ENCODE assay signal across 9 mouse cellular contexts in the genomic region with DNA sequence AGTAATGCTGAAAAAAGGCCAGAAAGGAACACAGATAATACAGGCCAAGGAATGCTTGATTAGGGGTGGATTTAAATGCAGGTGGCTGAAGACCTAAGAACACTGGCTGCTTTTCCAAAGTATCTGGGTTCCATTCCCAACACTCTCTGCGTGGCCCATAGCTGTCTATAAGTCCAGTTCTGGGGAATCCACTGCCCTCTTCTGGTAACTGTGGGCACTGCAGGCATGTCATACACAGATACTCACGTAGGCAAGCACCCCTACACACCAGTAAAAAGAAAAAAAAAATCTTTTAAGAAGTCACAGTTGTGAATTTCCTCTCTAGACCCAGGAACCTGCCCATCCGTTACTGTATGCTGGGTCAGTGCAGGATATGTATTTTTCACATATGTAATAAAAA.
DNase-seq lines count a peak whose midpoint lies in the region; ATAC-seq and TF ChIP-seq lines count a peak whose summit lies in the region.
"Had no signal": no experiment of that assay in that cellular context is flagged by ENCODE, and none has a peak within 500 bp of the region (broad histone marks: within the 10 kb centered on the region; RNA-seq: fewer than 3 reads in every experiment).

No protein-coding gene starts in this region.

- H3K4me2 ChIP-seq in hindbrain, embryonic 11.5 days (replicated peaks; ENCODE audit: low read depth, low read length) = no peak overlapping the region
- H3K4me2 ChIP-seq in hindbrain, embryonic 12.5 days (replicated peaks) = no peak overlapping the region
- H3K4me2 ChIP-seq: limb, embryonic 13.5 days had no signal

- peaks cover 8% of the 10 kb centered on the region for H3K4me1 ChIP-seq in hindbrain, embryonic 11.5 days (replicated peaks; ENCODE audit: control insufficient read depth, insufficient read depth, low read length)
- H3K4me1 ChIP-seq in hindbrain, embryonic 12.5 days = peaks cover 43% of the 10 kb centered on the region
- H3K4me1 ChIP-seq in thymus, adult 2 months (replicated peaks; ENCODE audit: control insufficient read depth, insufficient read depth, low read length) = 0 out of 2 replicates have a peak, but pooled peaks cover 3% of the 10 kb centered on the region

- ATAC-seq in hindbrain, embryonic 11.5 days (ENCODE audit: low FRiP score) = no peak
- no peak for ATAC-seq in hindbrain, embryonic 12.5 days (ENCODE audit: low FRiP score)
- ATAC-seq in CD4-positive, CD25-positive, alpha-beta regulatory T cell, adult 4 months = peak; percentile 49
- ATAC-seq in frontal cortex, adult (ENCODE audit: low TSS enrichment) = no peak

- no peak overlapping the region for H3K9ac ChIP-seq in hindbrain, embryonic 11.5 days (ENCODE audit: low read depth, low read length)
- no peak overlapping the region for H3K9ac ChIP-seq in hindbrain, embryonic 12.5 days
- H3K9ac ChIP-seq: limb, embryonic 13.5 days had no signal

- H3K36me3 ChIP-seq in hindbrain, embryonic 11.5 days (ENCODE audit: control insufficient read depth, insufficient read depth, low read length) = no peaks in the 10 kb centered on the region
- H3K36me3 ChIP-seq in hindbrain, embryonic 12.5 days = no peaks in the 10 kb centered on the region
- no peaks in the 10 kb centered on the region for H3K36me3 ChIP-seq in thymus, adult 2 months (ENCODE audit: control insufficient read depth, insufficient read depth, low read length)
- H3K36me3 ChIP-seq: limb, embryonic 13.5 days had no signal

- no peak overlapping the region for H3K27ac ChIP-seq in hindbrain, embryonic 11.5 days (ENCODE audit: low read depth, low read length)
- no peak overlapping the region for H3K27ac ChIP-seq in hindbrain, embryonic 12.5 days
- H3K27ac ChIP-seq in thymus, adult 2 months (ENCODE audit: control insufficient read depth, insufficient read depth, low read length) = no peak overlapping the region
- H3K27ac ChIP-seq: limb, embryonic 13.5 days had no signal

- TF ChIP-seq POLR2A in thymus, adult 2 months (IDR thresholded peaks at IDR 0.05; ENCODE audit: control insufficient read depth, extremely low read depth, insufficient read depth, low read length, poor library complexity) = no peak

- H3K4me3 ChIP-seq in hindbrain, embryonic 11.5 days (ENCODE audit: low read depth, low read length) = no peak overlapping the region
- H3K4me3 ChIP-seq in hindbrain, embryonic 12.5 days = no peak overlapping the region
- H3K4me3 ChIP-seq in thymus, adult 2 months (ENCODE audit: control insufficient read depth, insufficient read depth, low read length) = no peak overlapping the region
- H3K4me3 ChIP-seq: limb, embryonic 13.5 days had no signal

- DNase-seq in hindbrain, embryonic 11.5 days (ENCODE audit: low spot score) = peak; percentile 48
- DNase-seq in adipocyte (ENCODE audit: low spot score) = peak; percentile 28
- peak; percentile 19 for DNase-seq in embryo, embryonic 9.5 days (ENCODE audit: extremely low spot score)
- DNase-seq in lung, postnatal 36 days = peak; percentile 76
- peak; percentile 54 for DNase-seq in thymus, adult 2 months

- H3K9me3 ChIP-seq in hindbrain, embryonic 11.5 days (ENCODE audit: control insufficient read depth, low read length) = no peaks in the 10 kb centered on the region
- no peaks in the 10 kb centered on the region for H3K9me3 ChIP-seq in hindbrain, embryonic 12.5 days (replicated peaks)
- H3K9me3 ChIP-seq: limb, embryonic 13.5 days had no signal

- H3K27me3 ChIP-seq in hindbrain, embryonic 11.5 days (ENCODE audit: control insufficient read depth, insufficient read depth, low read length) = no peaks in the 10 kb centered on the region
- H3K27me3 ChIP-seq in hindbrain, embryonic 12.5 days = no peaks in the 10 kb centered on the region
- no peaks in the 10 kb centered on the region for H3K27me3 ChIP-seq in thymus, adult 2 months (ENCODE audit: control insufficient read depth, insufficient read depth, low read length)
- H3K27me3 ChIP-seq: limb, embryonic 13.5 days had no signal

- no peak for TF ChIP-seq CTCF in thymus, adult 2 months (IDR thresholded peaks at IDR 0.05; ENCODE audit: borderline replicate concordance, control insufficient read depth, extremely low read depth, insufficient read depth, low read length, poor library complexity)

- 94% methylated on average over 3 of the region's 3 CpGs for WGBS in hindbrain, embryonic 11.5 days
- 95% methylated on average over 3 of the region's 3 CpGs for WGBS in hindbrain, embryonic 12.5 days
- 95% methylated on average over 3 of the region's 3 CpGs for WGBS in thymus, adult 2 months

Comparison
In these comparisons a context has a peak if more than half of its experiments do, and no peak if none do; other contexts are left out.
1. DNase-seq: peak in every context shown above with its lines; median percentile 76 in lung, postnatal 36 days; 54 in thymus, adult 2 months; 48 in hindbrain, embryonic 11.5 days; 28 in adipocyte; 19 in embryo, embryonic 9.5 days.